Mouse (Mus musculus) midbrain, embryonic 15.5 days (tissue): ENCODE data around the gene Alx3. TPM values are rescaled to one million over a fixed set of nuclear protein-coding genes. Genes with fewer than 3 reads are reported as not detected.
A peak's percentile ranks its signal among the peaks of the same experiment; 100 is the strongest.

Source experiments
- ATAC-seq: fragments of 200-750 bp; cut with Nextera tagmentation; replicated peaks from 2 replicates; pipeline ENCODE4 v1.8.0; 2017; ENCODE audit warnings: moderate TSS enrichment
- H3K27ac ChIP-seq: fragments of 300-500 bp; sonication (generic); 2 replicates; pipeline ENCODE4 v1.5.1; 2015; ENCODE audit warnings: mild to moderate bottlenecking, inconsistent platforms
- H3K27me3 ChIP-seq: fragments of 300-500 bp; sonication (generic); replicated peaks from 2 replicates; pipeline ENCODE4 v1.6.1; 2015; ENCODE audit warnings: inconsistent platforms
- H3K36me3 ChIP-seq: fragments of 300-500 bp; sonication (generic); replicated peaks from 2 replicates; pipeline ENCODE4 v1.6.1; 2015; ENCODE audit warnings: inconsistent platforms
- H3K4me1 ChIP-seq: fragments of 300-500 bp; sonication (generic); 2 replicates; pipeline ENCODE4 v1.6.1; 2015; ENCODE audit warnings: inconsistent platforms
- H3K4me2 ChIP-seq: fragments of 300-500 bp; sonication (generic); 2 replicates; pipeline ENCODE4 v1.6.1; 2015; ENCODE audit warnings: inconsistent platforms, mild to moderate bottlenecking, moderate library complexity
- H3K4me3 ChIP-seq: fragments of 300-500 bp; sonication (generic); 2 replicates; pipeline ENCODE4 v1.5.1; 2015; ENCODE audit warnings: mild to moderate bottlenecking, inconsistent platforms
- H3K9ac ChIP-seq: fragments of 300-500 bp; sonication (generic); 2 replicates; pipeline ENCODE4 v1.6.1; 2015; ENCODE audit warnings: mild to moderate bottlenecking, inconsistent platforms
- H3K9me3 ChIP-seq: fragments of 300-500 bp; sonication (generic); 2 replicates; pipeline ENCODE4 v1.6.1; 2016; ENCODE audit warnings: inconsistent platforms
- WGBS: fragments of 180-500 bp; shearing (Covaris S2); methylation state at CpG from one replicate; pipeline ENCODE4 v1.1.7; 2015; ENCODE audit warnings: mixed read lengths; 5-methylcytosine and 5-hydroxymethylcytosine counted together
- polyA plus RNA-seq: library from polyadenylated mRNA; unstranded; fragments of >200 nt; fragmentation: Nextera tagmentation; extraction: Ambion mirVana; gene quantifications from 2 replicates; pipeline ENCODE4 v1.2.1, GENCODE M21; 2015

Gene Alx3
- polyA plus RNA-seq = 1.0 and 1.2 TPM in 2 replicates

GRCm38 (mm10) chr3:107594662-107595263, at the start of gene Alx3:
TSS of gene Alx3 (plus strand) at chr3:107595031.
- Histone ChIP-seq H3K9me3 (no peaks in the 10 kb centered on the region), H3K4me2 (peak within 1 kb of the TSS; percentile 53), H3K27me3 (peaks cover 63% of the 10 kb centered on the region), H3K27ac (no peak within 1 kb of the TSS), H3K9ac (peak within 1 kb of the TSS; percentile 10; the same call in 1 of the 2 replicates), H3K36me3 (no peaks in the 10 kb centered on the region), H3K4me1 (peaks cover 19% of the 10 kb centered on the region), H3K4me3 (peak within 1 kb of the TSS; percentile 30)
- ATAC-seq = peak; percentile 42
- under 1% methylated on average over 40 of the region's 46 CpGs for WGBS

DNA sequence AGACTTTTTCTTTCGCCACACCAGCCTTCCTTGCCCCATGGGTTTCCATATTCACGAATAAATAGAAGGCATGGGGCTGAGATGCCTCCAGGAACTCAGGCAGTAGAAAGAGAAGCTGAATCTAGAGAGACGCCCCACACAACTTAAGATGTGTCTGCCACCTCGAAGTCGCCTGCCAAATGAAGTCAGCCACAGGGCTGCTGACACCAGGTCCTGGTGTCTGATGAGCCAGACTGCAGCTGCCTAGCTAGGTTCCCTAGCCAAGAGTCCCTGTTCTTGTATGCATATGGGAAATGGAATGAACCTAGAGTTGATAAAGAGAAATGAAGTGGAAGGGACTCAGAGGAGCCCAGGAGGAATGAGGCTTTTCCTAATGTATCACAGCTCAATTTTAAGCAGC, 49.6 kb upstream of the Alx3 start:
- Histone ChIP-seq H3K4me3 (no peak overlapping the region), H3K36me3 (no peaks in the 10 kb centered on the region), H3K27me3 (no peaks in the 10 kb centered on the region), H3K4me1 (no peaks in the 10 kb centered on the region), H3K9me3 (no peaks in the 10 kb centered on the region), H3K4me2 (no peak overlapping the region), H3K27ac (no peak overlapping the region), H3K9ac (no peak overlapping the region)
- no peak for ATAC-seq
- WGBS = 85% methylated on average over 5 of the region's 5 CpGs

DNA sequence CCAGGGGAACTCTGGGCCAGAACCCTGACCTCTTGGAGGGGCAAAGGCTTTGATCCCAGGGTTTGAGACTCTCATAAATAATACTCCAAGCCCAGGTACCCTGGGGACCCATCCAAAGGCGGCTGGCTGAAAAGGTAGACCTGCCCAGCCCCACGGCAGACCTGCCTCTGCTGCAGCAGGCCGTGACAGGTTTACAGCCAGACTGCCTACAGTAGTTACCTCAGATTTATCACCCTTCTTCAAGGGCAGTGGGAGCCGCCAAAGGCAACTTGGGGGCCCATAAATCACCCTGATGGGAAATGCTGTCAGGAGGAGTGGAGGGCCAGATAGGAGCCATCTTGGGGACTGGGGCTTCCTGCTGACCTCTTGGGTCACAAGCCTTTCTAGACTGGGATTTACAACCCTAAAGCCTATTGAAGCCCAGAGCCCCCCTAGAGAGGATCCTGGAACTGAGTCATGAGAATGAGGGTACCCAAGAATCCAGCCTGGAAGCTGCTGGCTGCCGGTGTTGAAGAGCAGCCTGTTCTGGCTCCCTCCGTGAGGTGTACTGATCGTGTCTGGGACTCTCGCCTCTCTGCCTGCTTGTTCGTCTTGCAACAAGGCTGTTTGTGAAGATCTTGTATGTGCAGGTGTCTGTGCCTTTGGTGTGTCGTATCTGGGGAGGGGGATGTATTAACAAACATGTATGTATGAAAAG, 49.0 kb upstream of the Alx3 start:
- Histone ChIP-seq H3K27ac (no peak overlapping the region), H3K27me3 (no peaks in the 10 kb centered on the region), H3K4me2 (no peak overlapping the region), H3K4me1 (no peaks in the 10 kb centered on the region), H3K9me3 (no peaks in the 10 kb centered on the region), H3K4me3 (no peak overlapping the region), H3K9ac (no peak overlapping the region), H3K36me3 (no peaks in the 10 kb centered on the region)
- ATAC-seq = no peak
- 83% methylated on average over 10 of the region's 10 CpGs for WGBS

DNA sequence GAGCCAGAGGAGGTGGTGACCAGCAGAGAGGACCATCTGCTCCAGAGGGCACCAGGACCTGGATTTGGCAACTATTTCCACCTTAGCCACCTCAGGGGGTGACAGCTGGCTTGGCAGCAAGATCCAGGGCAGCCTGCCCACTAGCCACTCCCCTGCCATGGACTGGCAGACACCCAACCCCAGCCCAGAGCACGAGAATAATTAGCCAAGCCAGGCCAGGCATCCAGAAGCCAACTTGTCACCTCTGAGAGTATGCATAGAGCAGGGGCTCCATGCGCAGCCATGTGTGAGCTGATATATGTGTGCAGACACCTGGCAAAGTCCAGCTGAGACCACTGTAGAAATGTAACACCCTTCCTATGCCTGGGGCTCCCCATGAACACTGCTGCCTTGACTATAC, 47.9 kb upstream of the Alx3 start:
- Histone ChIP-seq H3K9ac (no peak overlapping the region), H3K4me3 (no peak overlapping the region), H3K4me2 (no peak overlapping the region), H3K27me3 (no peaks in the 10 kb centered on the region), H3K4me1 (no peaks in the 10 kb centered on the region), H3K9me3 (no peaks in the 10 kb centered on the region), H3K27ac (no peak overlapping the region), H3K36me3 (no peaks in the 10 kb centered on the region)
- WGBS = 70% methylated on average over 2 of the region's 2 CpGs
- peak; percentile 59; the same call in 1 of the 2 replicates for ATAC-seq

GRCm38 (mm10) chr3:107550409-107551049, 44.3 kb upstream of the Alx3 start:
- Histone ChIP-seq H3K4me3 (no peak overlapping the region), H3K9me3 (no peaks in the 10 kb centered on the region), H3K4me1 (no peaks in the 10 kb centered on the region), H3K36me3 (no peaks in the 10 kb centered on the region), H3K9ac (no peak overlapping the region), H3K27ac (no peak overlapping the region), H3K4me2 (no peak overlapping the region), H3K27me3 (no peaks in the 10 kb centered on the region)
- peak; percentile 40; the same call in 1 of the 2 replicates for ATAC-seq
- 74% methylated on average over 17 of the region's 17 CpGs for WGBS

GRCm38 (mm10) chr3:107554842-107555241, 40.0 kb upstream of the Alx3 start, which contains the start of gene Ubl4b:
TSS of gene Ubl4b (minus strand) at chr3:107555073.
- no peak for ATAC-seq
- no peak within 1 kb of the TSS for H3K4me3 ChIP-seq
- no peak within 1 kb of the TSS for H3K27ac ChIP-seq
- H3K9ac ChIP-seq = no peak within 1 kb of the TSS
- H3K4me2 ChIP-seq = no peak within 1 kb of the TSS
- 97% methylated on average over 2 of the region's 2 CpGs for WGBS
- H3K4me1 ChIP-seq = no peaks in the 10 kb centered on the region
- H3K36me3 ChIP-seq = no peaks in the 10 kb centered on the region
- no peaks in the 10 kb centered on the region for H3K9me3 ChIP-seq
- no peaks in the 10 kb centered on the region for H3K27me3 ChIP-seq

- Histone ChIP-seq H3K4me1 (no peaks in the 10 kb centered on the region), H3K36me3 (no peaks in the 10 kb centered on the region), H3K9ac (no peak overlapping the region), H3K4me3 (no peak overlapping the region), H3K27ac (no peak overlapping the region), H3K9me3 (no peaks in the 10 kb centered on the region), H3K4me2 (no peak overlapping the region), H3K27me3 (no peaks in the 10 kb centered on the region)
- WGBS = 37% methylated on average over 3 of the region's 3 CpGs
- ATAC-seq = peak; percentile 37; the same call in 1 of the 2 replicates
Measured at GRCm38 (mm10) chr3:107558740-107559139, 36.1 kb upstream of the Alx3 start.

- WGBS = 16% methylated on average over 3 of the region's 3 CpGs
- H3K9me3 ChIP-seq = no peaks in the 10 kb centered on the region
- H3K36me3 ChIP-seq = no peaks in the 10 kb centered on the region
- no peak overlapping the region for H3K4me2 ChIP-seq
- no peak overlapping the region for H3K9ac ChIP-seq
- no peaks in the 10 kb centered on the region for H3K27me3 ChIP-seq
- ATAC-seq = peak; percentile 60
- H3K4me1 ChIP-seq = no peaks in the 10 kb centered on the region
- H3K27ac ChIP-seq = no peak overlapping the region
- no peak overlapping the region for H3K4me3 ChIP-seq
Measured at GRCm38 (mm10) chr3:107559183-107559582, 35.6 kb upstream of the Alx3 start.

DNA sequence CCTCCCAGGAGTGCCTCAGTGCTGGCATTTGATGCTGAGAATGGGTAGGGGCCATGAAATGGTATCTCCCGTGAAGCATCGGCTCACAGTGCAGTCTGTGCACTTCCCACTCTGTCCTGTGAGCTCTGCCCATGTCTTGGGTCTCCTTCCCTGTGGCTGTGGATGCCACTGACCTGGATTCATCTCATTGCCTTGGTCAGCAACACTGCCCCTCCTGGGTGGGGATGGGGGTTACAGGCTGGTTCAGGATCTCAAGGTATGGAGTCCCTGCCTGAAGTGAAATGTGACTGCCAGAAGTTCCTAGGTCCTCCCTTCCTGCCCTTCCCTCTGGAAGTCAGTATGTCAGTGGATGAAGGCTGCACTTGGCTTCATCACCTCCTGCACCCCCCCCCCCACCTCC, 32.7 kb upstream of the Alx3 start:
- WGBS = 71% methylated on average over 2 of the region's 2 CpGs
- no peak for ATAC-seq
- no peak overlapping the region for H3K4me2 ChIP-seq
- no peak overlapping the region for H3K4me3 ChIP-seq
- H3K9me3 ChIP-seq = no peaks in the 10 kb centered on the region
- H3K36me3 ChIP-seq = no peaks in the 10 kb centered on the region
- no peak overlapping the region for H3K27ac ChIP-seq
- no peak overlapping the region for H3K9ac ChIP-seq
- no peaks in the 10 kb centered on the region for H3K27me3 ChIP-seq
- H3K4me1 ChIP-seq = no peaks in the 10 kb centered on the region

DNA sequence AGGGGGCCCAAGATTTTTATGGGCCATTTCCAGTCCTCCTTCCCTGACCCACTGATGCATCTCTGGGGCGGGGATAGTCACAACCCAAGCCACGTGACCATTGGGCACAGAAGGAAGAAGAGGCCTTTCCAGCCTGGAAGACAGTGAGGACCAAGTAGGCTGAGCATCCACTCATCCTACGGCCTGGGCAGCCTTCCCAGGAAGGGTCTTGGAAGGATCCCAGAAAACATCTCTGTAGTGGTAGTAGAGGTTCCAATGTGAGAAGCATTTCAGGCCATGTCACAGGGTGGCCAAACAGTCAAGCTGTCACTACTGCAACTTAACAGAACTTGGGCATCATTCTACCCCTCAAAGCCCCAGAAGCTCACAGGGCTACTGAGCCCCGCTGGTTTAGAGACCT, 32.2 kb upstream of the Alx3 start:
- Histone ChIP-seq H3K36me3 (no peaks in the 10 kb centered on the region), H3K4me3 (no peak overlapping the region), H3K4me1 (no peaks in the 10 kb centered on the region), H3K27ac (no peak overlapping the region), H3K9ac (no peak overlapping the region), H3K4me2 (no peak overlapping the region), H3K27me3 (no peaks in the 10 kb centered on the region), H3K9me3 (no peaks in the 10 kb centered on the region)
- WGBS = 91% methylated on average over 4 of the region's 4 CpGs
- ATAC-seq = no peak

DNA sequence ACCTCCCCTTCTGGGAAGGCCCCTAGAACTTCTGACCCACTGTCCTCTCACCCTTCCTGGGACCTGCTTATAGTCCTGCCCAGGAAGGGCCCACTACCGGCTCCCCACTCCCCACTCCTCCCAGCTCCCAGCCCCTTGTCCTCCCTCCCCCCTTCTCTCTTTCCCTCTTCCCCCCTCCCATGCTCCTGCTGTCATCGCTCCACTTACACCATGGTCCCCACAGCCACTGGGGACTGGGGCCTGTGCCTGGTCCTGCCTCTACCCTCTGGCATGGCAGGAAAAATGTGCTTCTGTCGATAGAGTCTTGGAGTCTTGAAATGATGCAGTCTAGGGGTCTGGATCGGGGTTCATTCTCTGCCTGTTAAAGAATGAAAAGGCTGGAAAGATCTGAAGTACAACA, 31.0 kb upstream of the Alx3 start:
- WGBS = 47% methylated on average over 4 of the region's 4 CpGs
- ATAC-seq = no peak
- H3K9ac ChIP-seq = no peak overlapping the region
- no peak overlapping the region for H3K27ac ChIP-seq
- no peaks in the 10 kb centered on the region for H3K27me3 ChIP-seq
- no peaks in the 10 kb centered on the region for H3K36me3 ChIP-seq
- no peak overlapping the region for H3K4me2 ChIP-seq
- no peaks in the 10 kb centered on the region for H3K9me3 ChIP-seq
- no peak overlapping the region for H3K4me3 ChIP-seq
- H3K4me1 ChIP-seq = no peaks in the 10 kb centered on the region

DNA sequence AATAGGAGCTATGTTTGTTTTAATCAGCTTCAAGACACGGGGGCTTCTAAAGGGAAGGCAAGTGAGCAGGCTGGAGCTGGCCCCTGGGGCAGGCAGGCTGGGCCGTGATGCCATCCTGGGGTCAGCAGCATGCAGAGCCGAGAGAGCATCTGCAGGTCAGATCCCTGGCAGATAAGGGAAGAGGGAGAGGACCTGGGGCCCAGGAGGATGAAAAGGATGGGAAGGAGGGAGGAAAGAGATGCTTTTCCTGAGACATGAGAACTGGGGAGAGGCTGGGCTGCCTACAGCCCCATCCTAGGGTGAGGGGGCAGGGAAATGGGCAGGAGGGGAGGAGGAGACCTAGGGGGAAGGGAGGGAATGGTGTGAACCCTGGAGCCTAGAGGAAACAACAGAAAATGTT, 29.5 kb upstream of the Alx3 start:
- Histone ChIP-seq H3K4me3 (no peak overlapping the region), H3K27ac (no peak overlapping the region), H3K9ac (no peak overlapping the region), H3K27me3 (no peaks in the 10 kb centered on the region), H3K36me3 (no peaks in the 10 kb centered on the region), H3K4me2 (no peak overlapping the region), H3K9me3 (no peaks in the 10 kb centered on the region), H3K4me1 (no peaks in the 10 kb centered on the region)
- no peak for ATAC-seq
- 41% methylated on average over 3 of the region's 3 CpGs for WGBS
